Mouse (Mus musculus): Measurements from ENCODE around the gene 4930438A08Rik. TPM values are rescaled to one million over a fixed set of nuclear protein-coding genes. Genes with fewer than 3 reads are reported as not detected.

4930438A08Rik gene
- polyA plus RNA-seq, 1 experiment from 2014 or later: not detected

Other genes with a start within 250 kb of the 4930438A08Rik start
- gene Gm12248, start 181.7 kb upstream of the 4930438A08Rik start, polyA plus RNA-seq (2016; fragmentation: Nextera tagmentation; extraction: Ambion mirVana): not detected in 2 replicates
- gene Cnot8, start 170.6 kb upstream of the 4930438A08Rik start, polyA plus RNA-seq (2016; fragmentation: Nextera tagmentation; extraction: Ambion mirVana): 80.7 and 84.7 TPM in 2 replicates
- gene Gemin5, start 106.3 kb upstream of the 4930438A08Rik start, polyA plus RNA-seq (2016; fragmentation: Nextera tagmentation; extraction: Ambion mirVana): 20.9 and 26.2 TPM in 2 replicates
- 116 and 137 TPM in 2 replicates for gene Mrpl22, start 103.1 kb upstream of the 4930438A08Rik start, polyA plus RNA-seq (2016; fragmentation: Nextera tagmentation; extraction: Ambion mirVana)
- 3.1 and 3.4 TPM in 2 replicates for gene Igtp, start 75.2 kb upstream of the 4930438A08Rik start, polyA plus RNA-seq (2016; fragmentation: Nextera tagmentation; extraction: Ambion mirVana)
- 0.90 and 1.1 TPM in 2 replicates for gene Irgm2, start 75.2 kb upstream of the 4930438A08Rik start, polyA plus RNA-seq (2016; fragmentation: Nextera tagmentation; extraction: Ambion mirVana)
- 18.5 and 19.2 TPM in 2 replicates for gene Zfp692, start 32.3 kb downstream of the 4930438A08Rik start, polyA plus RNA-seq (2016; fragmentation: Nextera tagmentation; extraction: Ambion mirVana)
- 30.4 and 31.6 TPM in 2 replicates for gene Zfp672, start 55.5 kb downstream of the 4930438A08Rik start, polyA plus RNA-seq (2016; fragmentation: Nextera tagmentation; extraction: Ambion mirVana)
- gene Sh3bp5l, start 55.9 kb downstream of the 4930438A08Rik start, polyA plus RNA-seq (2016; fragmentation: Nextera tagmentation; extraction: Ambion mirVana): 30.0 and 30.8 TPM in 2 replicates
- not detected in 2 replicates for gene Lypd8, start 104.2 kb downstream of the 4930438A08Rik start, polyA plus RNA-seq (2016; fragmentation: Nextera tagmentation; extraction: Ambion mirVana)
- gene 1810065E05Rik, start 146.3 kb downstream of the 4930438A08Rik start, polyA plus RNA-seq (2016; fragmentation: Nextera tagmentation; extraction: Ambion mirVana): not detected in 2 replicates
- gene Gm12253, start 157.8 kb downstream of the 4930438A08Rik start, polyA plus RNA-seq (2016; fragmentation: Nextera tagmentation; extraction: Ambion mirVana): not detected in 2 replicates
- gene Lypd9, start 178.1 kb downstream of the 4930438A08Rik start, polyA plus RNA-seq (2016; fragmentation: Nextera tagmentation; extraction: Ambion mirVana): not detected in 2 replicates
- gene Olfr30, start 187.5 kb downstream of the 4930438A08Rik start, polyA plus RNA-seq (2016; fragmentation: Nextera tagmentation; extraction: Ambion mirVana): not detected in 2 replicates
- gene Olfr332, start 217.8 kb downstream of the 4930438A08Rik start, polyA plus RNA-seq (2016; fragmentation: Nextera tagmentation; extraction: Ambion mirVana): not detected in 2 replicates
- gene Olfr331, start 227.8 kb downstream of the 4930438A08Rik start, polyA plus RNA-seq (2016; fragmentation: Nextera tagmentation; extraction: Ambion mirVana): not detected in 2 replicates